Mouse (Mus musculus) bone marrow, adult 2 months (tissue): ENCODE measurements around the gene Sik1.

ENCODE experiments used
- CTCF ChIP-seq: fragments of 200-500 bp; IDR thresholded peaks from 2 replicates; pipeline ENCODE4 v1.5.1; 2011; ENCODE audit warnings: low read length, control low read depth; ENCODE audit not compliant: control insufficient read depth, insufficient read depth
- POLR2A ChIP-seq: fragments of 200-500 bp; IDR thresholded peaks from 2 replicates; pipeline ENCODE4 v1.6.1; 2011; ENCODE audit warnings: low read depth, mild to moderate bottlenecking, control low read depth, low read length, borderline replicate concordance; ENCODE audit not compliant: control insufficient read depth

- TF ChIP-seq CTCF (no peak), POLR2A (no peak)
Observed at GRCm38 (mm10) chr17:31809136-31809535, 46.5 kb downstream of the Sik1 start.
